Mouse (Mus musculus) forebrain, postnatal 0 days (tissue): ENCODE measurements around the gene Tshb. TPM values are rescaled to one million over a fixed set of nuclear protein-coding genes. Genes with fewer than 3 reads are reported as not detected.

Experiments used
- ATAC-seq: fragments of 200-750 bp; cut with Nextera tagmentation; 2 replicates; pipeline ENCODE4 v1.8.0; 2017; ENCODE audit warnings: mild to moderate bottlenecking, moderate library complexity
- DNase-seq: peaks from one replicate; pipeline ENCODE4 v3.0.0-alpha.2; 2015
- H3K27ac ChIP-seq: fragments of 300-500 bp; sonication (generic); 2 replicates; pipeline ENCODE4 v1.5.1; 2014; ENCODE audit warnings: low read depth, mild to moderate bottlenecking, antibody characterized with exemption, low read length, moderate library complexity, mixed read lengths
- H3K27me3 ChIP-seq: fragments of 300-500 bp; sonication (generic); 2 replicates; pipeline ENCODE4 v1.6.1; 2014; ENCODE audit warnings: mild to moderate bottlenecking, low read length, mixed read lengths; ENCODE audit not compliant: insufficient read depth
- H3K36me3 ChIP-seq: fragments of 300-500 bp; sonication (generic); 2 replicates; pipeline ENCODE4 v1.6.1; 2014; ENCODE audit warnings: mild to moderate bottlenecking, moderate library complexity; ENCODE audit not compliant: insufficient read depth
- H3K4me1 ChIP-seq: fragments of 300-500 bp; sonication (generic); 2 replicates; pipeline ENCODE4 v1.6.1; 2014; ENCODE audit warnings: antibody characterized with exemption; ENCODE audit not compliant: insufficient read depth
- H3K4me2 ChIP-seq: fragments of 300-500 bp; sonication (generic); 2 replicates; pipeline ENCODE4 v1.6.1; 2014; ENCODE audit warnings: low read depth, mild to moderate bottlenecking, moderate library complexity
- H3K4me3 ChIP-seq: fragments of 300-500 bp; sonication (generic); 2 replicates; pipeline ENCODE4 v1.5.1; 2014; ENCODE audit warnings: low read depth, low read length, mixed read lengths
- H3K9ac ChIP-seq: fragments of 300-500 bp; sonication (generic); 2 replicates; pipeline ENCODE4 v1.6.1; 2014; ENCODE audit warnings: mild to moderate bottlenecking
- H3K9me3 ChIP-seq: fragments of 300-500 bp; sonication (generic); 2 replicates; pipeline ENCODE4 v1.6.1; 2016; ENCODE audit warnings: low read length
- CTCF ChIP-seq: sonication (generic); IDR thresholded peaks from 2 replicates; pipeline ENCODE4 v1.5.1; 2016; ENCODE audit warnings: antibody characterized with exemption, control low read depth, low read depth
- WGBS: fragments of 180-500 bp; shearing (Covaris S2); extraction: QIAGEN DNeasy Blood & Tissue Kit; methylation state at CpG from one replicate; pipeline ENCODE4 v1.1.7; 2014; 5-methylcytosine and 5-hydroxymethylcytosine counted together
- polyA plus RNA-seq: library from polyadenylated mRNA; unstranded; fragments of >200 nt; fragmentation: Nextera tagmentation; extraction: Ambion mirVana; gene quantifications from 2 replicates; pipeline ENCODE4 v1.2.1, GENCODE M21; 2015
- total RNA-seq: library from RNA; depleted of rRNA; stranded (reverse); fragments of >200 nt; gene quantifications from 2 replicates; pipeline ENCODE4 v1.2.3, GENCODE M21; 2014; rRNA removed

Tshb gene
- total RNA-seq = not detected in 2 replicates
- 0.11 and 0.14 TPM in 2 replicates for polyA plus RNA-seq

- DNase-seq = no peak
- Histone ChIP-seq H3K4me1 (no peaks in the 10 kb centered on the region), H3K9me3 (no peaks in the 10 kb centered on the region), H3K4me2 (no peak within 1 kb of the TSS), H3K9ac (no peak within 1 kb of the TSS), H3K27me3 (no peaks in the 10 kb centered on the region), H3K4me3 (no peak within 1 kb of the TSS), H3K36me3 (no peaks in the 10 kb centered on the region), H3K27ac (no peak within 1 kb of the TSS)
- TF ChIP-seq CTCF = no peak
- 87% methylated on average over 2 of the region's 2 CpGs for WGBS
- no peak for ATAC-seq
Observed at GRCm38 (mm10) chr3:102782618-102783017, at the start of gene Tshb. Tshb (minus strand) TSS chr3:102782718.

GRCm38 (mm10) chr3:102803937-102804336 is 21.4 kb upstream of the Tshb start:
- peak; percentile 53; the same call in 1 of the 2 replicates for ATAC-seq

GRCm38 (mm10) chr3:102787369-102787768 is 4.9 kb upstream of the Tshb start:
- Histone ChIP-seq H3K27me3 (no peaks in the 10 kb centered on the region), H3K9ac (no peak overlapping the region), H3K36me3 (no peaks in the 10 kb centered on the region), H3K9me3 (no peaks in the 10 kb centered on the region), H3K4me3 (no peak overlapping the region), H3K4me1 (no peaks in the 10 kb centered on the region), H3K4me2 (no peak overlapping the region), H3K27ac (no peak overlapping the region)
- no peak for DNase-seq
- no peak for TF ChIP-seq CTCF
- WGBS = 40% methylated on average over 4 of the region's 4 CpGs
- ATAC-seq = no peak

More at GRCm38 (mm10) chr3:102803937-102804336, 21.4 kb upstream of the Tshb start:
- TF ChIP-seq CTCF = peak; percentile 79
- peak; percentile 77 for DNase-seq
- H3K4me1 ChIP-seq = no peaks in the 10 kb centered on the region
- H3K9me3 ChIP-seq = no peaks in the 10 kb centered on the region
- H3K4me3 ChIP-seq = no peak overlapping the region
- H3K27ac ChIP-seq = no peak overlapping the region
- 6% methylated on average over 3 of the region's 3 CpGs for WGBS
- no peaks in the 10 kb centered on the region for H3K36me3 ChIP-seq
- no peak overlapping the region for H3K9ac ChIP-seq
- no peak overlapping the region for H3K4me2 ChIP-seq
- no peaks in the 10 kb centered on the region for H3K27me3 ChIP-seq

- TF ChIP-seq CTCF = no peak
- ATAC-seq = no peak
Observed at GRCm38 (mm10) chr3:102773018-102773417, 9.5 kb downstream of the Tshb start.

GRCm38 (mm10) chr3:102764850-102765249 is 17.7 kb downstream of the Tshb start:
- Histone ChIP-seq H3K4me1 (peaks cover 9% of the 10 kb centered on the region; the same call in 1 of the 2 replicates), H3K27ac (no peak overlapping the region), H3K4me2 (no peak overlapping the region), H3K27me3 (no peaks in the 10 kb centered on the region), H3K9ac (no peak overlapping the region), H3K36me3 (peaks cover 14% of the 10 kb centered on the region), H3K4me3 (no peak overlapping the region), H3K9me3 (no peaks in the 10 kb centered on the region)
- TF ChIP-seq CTCF = no peak
- 89% methylated on average over 7 of the region's 7 CpGs for WGBS
- DNase-seq = no peak
- no peak for ATAC-seq

More at GRCm38 (mm10) chr3:102773018-102773417, 9.5 kb downstream of the Tshb start:
- H3K4me3 ChIP-seq = no peak overlapping the region
- H3K4me2 ChIP-seq = no peak overlapping the region
- DNase-seq = no peak
- H3K36me3 ChIP-seq = peaks cover 5% of the 10 kb centered on the region; the same call in 1 of the 2 replicates
- no peaks in the 10 kb centered on the region for H3K4me1 ChIP-seq
- no peak overlapping the region for H3K27ac ChIP-seq
- no peak overlapping the region for H3K9ac ChIP-seq
- H3K27me3 ChIP-seq = no peaks in the 10 kb centered on the region
- H3K9me3 ChIP-seq = no peaks in the 10 kb centered on the region
- WGBS = 94% methylated on average over 4 of the region's 4 CpGs

- ATAC-seq = peak; percentile 87
Observed at GRCm38 (mm10) chr3:102763713-102764400, 18.7 kb downstream of the Tshb start.

GRCm38 (mm10) chr3:102762388-102762787 is 20.1 kb downstream of the Tshb start:
- DNase-seq (no peak), ATAC-seq (peak; percentile 53)
- Histone ChIP-seq H3K27me3 (no peaks in the 10 kb centered on the region), H3K4me2 (no peak overlapping the region), H3K36me3 (peaks cover 18% of the 10 kb centered on the region; the same call in 1 of the 2 replicates), H3K4me3 (no peak overlapping the region), H3K4me1 (peaks cover 9% of the 10 kb centered on the region; the same call in 1 of the 2 replicates), H3K27ac (no peak overlapping the region), H3K9me3 (no peaks in the 10 kb centered on the region), H3K9ac (no peak overlapping the region)
- 48% methylated on average over 3 of the region's 3 CpGs for WGBS
- no peak for TF ChIP-seq CTCF

More at GRCm38 (mm10) chr3:102763713-102764400, 18.7 kb downstream of the Tshb start:
- no peak for TF ChIP-seq CTCF
- peak overlapping the region; percentile 71 for H3K27ac ChIP-seq
- H3K36me3 ChIP-seq = peaks cover 18% of the 10 kb centered on the region; the same call in 1 of the 2 replicates
- H3K4me2 ChIP-seq = no peak overlapping the region
- H3K9me3 ChIP-seq = no peaks in the 10 kb centered on the region
- WGBS = 25% methylated on average over 10 of the region's 10 CpGs
- H3K4me3 ChIP-seq = no peak overlapping the region
- H3K4me1 ChIP-seq = peaks cover 9% of the 10 kb centered on the region; the same call in 1 of the 2 replicates
- H3K27me3 ChIP-seq = no peaks in the 10 kb centered on the region
- peak; percentile 53 for DNase-seq
- H3K9ac ChIP-seq = peak overlapping the region; percentile 2
